Mouse (Mus musculus) spleen, adult 10 weeks (tissue): ENCODE results near the gene Xrcc5. TPM values are rescaled to one million over a fixed set of nuclear protein-coding genes. Genes with fewer than 3 reads are reported as not detected.

Experiments
- polyA plus RNA-seq: library from polyadenylated mRNA; stranded (reverse); fragments of 350-450 nt; fragmentation: Illumina TruSeq; extraction: RNeasy Lipid Tissue Mini Kit (QIAGEN cat#74804); gene quantifications from one replicate; pipeline ENCODE4 v1.2.3, GENCODE M21; 2015; ENCODE audit warnings: low replicate concordance; ENCODE audit not compliant: insufficient read depth

Gene Xrcc5
- polyA plus RNA-seq: 30.5 TPM

DNA sequence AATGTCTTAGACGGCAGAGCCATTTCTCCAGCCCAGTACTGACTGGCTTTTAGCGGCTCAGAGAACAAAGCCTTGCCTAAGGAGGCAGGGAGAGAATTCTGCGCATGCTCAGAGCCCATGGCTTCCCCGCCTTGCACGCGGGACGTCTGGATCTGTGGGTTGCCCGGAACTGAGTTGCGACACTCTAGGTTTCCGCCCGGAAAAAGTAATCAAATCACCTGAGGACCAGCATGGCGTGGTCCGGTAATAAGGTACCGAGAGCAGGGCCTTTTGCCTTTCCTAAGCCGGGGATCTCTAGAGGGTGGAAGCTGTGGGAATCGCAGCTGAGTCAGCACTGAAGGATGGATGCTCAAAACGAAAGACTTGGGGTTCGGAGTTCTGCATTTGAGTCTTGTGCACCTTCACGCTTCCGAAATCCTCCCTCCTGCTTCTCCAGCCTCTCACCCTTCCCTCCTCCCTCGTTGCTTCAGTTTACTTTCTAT is at the start of gene Xrcc5:
TSS of gene Xrcc5 (plus strand) at position 105 of the 482 bp plus-strand sequence.

DNA sequence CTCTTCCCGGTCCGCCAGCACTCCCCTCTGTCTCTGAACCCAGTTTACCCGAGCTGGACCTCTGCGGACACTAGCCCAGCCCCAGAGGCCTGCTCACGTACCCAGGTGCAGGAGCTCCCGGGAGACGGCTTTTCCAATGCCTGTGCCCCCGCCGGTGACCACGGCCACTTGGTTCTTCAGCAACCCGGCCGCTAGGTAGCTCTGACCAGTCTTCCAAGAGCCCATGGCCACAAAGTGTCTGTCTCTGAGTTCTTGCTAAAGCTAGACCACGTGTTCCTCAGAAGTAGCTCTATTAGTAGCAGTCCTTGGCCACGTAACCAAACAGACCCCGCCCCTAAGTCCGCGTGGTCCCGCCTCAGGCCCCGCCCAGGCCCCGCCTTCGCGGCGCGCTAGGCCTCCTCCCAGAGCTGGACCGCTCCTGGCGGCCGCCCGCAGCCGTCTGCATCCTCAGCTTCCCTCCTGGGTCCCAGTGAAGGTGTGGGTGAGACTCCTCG is 23.2 kb upstream of the Xrcc5 start, which contains the start of the genes Pecr and Tmem169:
TSS of gene Pecr (minus strand) at position 323 of the 494 bp plus-strand sequence.
TSS of gene Tmem169 (plus strand) at position 378 of the 494 bp plus-strand sequence.

Other genes with a start within 250 kb of the Xrcc5 start
- gene Mreg, start 95.1 kb upstream of the Xrcc5 start, polyA plus RNA-seq: 21.4 TPM
- gene Pecr, start 23.1 kb upstream of the Xrcc5 start, polyA plus RNA-seq: 6.7 TPM
- not detected for gene Tmem169, start 23.1 kb upstream of the Xrcc5 start, polyA plus RNA-seq
- 0.14 TPM for gene March4, start 229.5 kb downstream of the Xrcc5 start, polyA plus RNA-seq